Mouse (Mus musculus): Measurements from ENCODE around the gene Prorsd1.
"Not testable (repeated sequence)": the region's sequence is repeated elsewhere in the genome, so short reads cannot be mapped to it uniquely, and the experiment has no call there.

Gene Prorsd1

GRCm38 (mm10) chr11:29514682-29515412 lies at the start of gene Prorsd1:
Gene Prorsd1 (minus strand): TSS chr11:29515033.
- in situ Hi-C loops (cut with MboI): no loop called here

- in situ Hi-C loops (cut with MboI): no loop called here
Observed at GRCm38 (mm10) chr11:29563406-29563805, 48.6 kb upstream of the Prorsd1 start.

GRCm38 (mm10) chr11:29560990-29561389 lies 46.2 kb upstream of the Prorsd1 start:
- in situ Hi-C loops (cut with MboI): no loop called here

GRCm38 (mm10) chr11:29560452-29560851 lies 45.6 kb upstream of the Prorsd1 start:
- in situ Hi-C loops (cut with MboI): no loop called here

GRCm38 (mm10) chr11:29549425-29549778 lies 34.6 kb upstream of the Prorsd1 start:
- in situ Hi-C loops (cut with MboI): no loop called here

- in situ Hi-C loops (cut with MboI): no loop called here
Observed at GRCm38 (mm10) chr11:29548504-29549424, 33.9 kb upstream of the Prorsd1 start.

- in situ Hi-C loops (cut with MboI): no loop called here
Observed at GRCm38 (mm10) chr11:29547752-29548503, 33.1 kb upstream of the Prorsd1 start, which contains the start of the genes Clhc1 and Rps27a. Gene Clhc1 (plus strand): TSS chr11:29547950. Gene Rps27a (minus strand): TSS chr11:29548109.

GRCm38 (mm10) chr11:29547249-29547751 lies 32.5 kb upstream of the Prorsd1 start:
- in situ Hi-C loops (cut with MboI): no loop called here

- in situ Hi-C loops (cut with MboI): no loop called here
Observed at GRCm38 (mm10) chr11:29546762-29547161, 31.9 kb upstream of the Prorsd1 start.

- in situ Hi-C loops (cut with MboI): not testable (repeated sequence)
Observed at GRCm38 (mm10) chr11:29546297-29546696, 31.5 kb upstream of the Prorsd1 start.

GRCm38 (mm10) chr11:29545150-29545752 lies 30.4 kb upstream of the Prorsd1 start:
- in situ Hi-C loops (cut with MboI): not testable (repeated sequence)

GRCm38 (mm10) chr11:29544225-29544945 lies 29.6 kb upstream of the Prorsd1 start:
- in situ Hi-C loops (cut with MboI): no loop called here

- in situ Hi-C loops (cut with MboI): no loop called here
Observed at GRCm38 (mm10) chr11:29538201-29538600, 23.4 kb upstream of the Prorsd1 start.

- in situ Hi-C loops (cut with MboI): no loop called here
Observed at GRCm38 (mm10) chr11:29525988-29526794, 11.4 kb upstream of the Prorsd1 start, which contains the start of gene Mtif2. Gene Mtif2 (plus strand): TSS chr11:29526408.

GRCm38 (mm10) chr11:29514325-29514681 lies 530 bp downstream of the Prorsd1 start:
- in situ Hi-C loops (cut with MboI): no loop called here

- in situ Hi-C loops (cut with MboI): no loop called here
Observed at GRCm38 (mm10) chr11:29512818-29513535, 1.9 kb downstream of the Prorsd1 start.

GRCm38 (mm10) chr11:29509421-29509820 lies 5.4 kb downstream of the Prorsd1 start:
- in situ Hi-C loops (cut with MboI): no loop called here

- in situ Hi-C loops (cut with MboI): no loop called here
Observed at GRCm38 (mm10) chr11:29504899-29505625, 9.8 kb downstream of the Prorsd1 start.
